Mouse (Mus musculus): ENCODE results near the gene Fth1.
"Not testable (repeated sequence)": the region's sequence is repeated elsewhere in the genome, so short reads cannot be mapped to it uniquely, and the experiment has no call there.

Gene Fth1

GRCm38 (mm10) chr19:9964205-9964916 lies 16.0 kb upstream of the Fth1 start:
- no peak for DNase-seq (ENCODE audit: low spot score)

- DNase-seq (ENCODE audit: low spot score) = no peak
These were observed 14.1 kb upstream of the Fth1 start for GRCm38 (mm10) chr19:9966096-9966867.

GRCm38 (mm10) chr19:9968081-9968787 lies 12.2 kb upstream of the Fth1 start:
- no peak for DNase-seq (ENCODE audit: low spot score)

- not testable (repeated sequence) for DNase-seq (ENCODE audit: low spot score)
These were observed 5.5 kb upstream of the Fth1 start for GRCm38 (mm10) chr19:9974853-9975252.

GRCm38 (mm10) chr19:9977085-9977484 lies 3.3 kb upstream of the Fth1 start:
- DNase-seq (ENCODE audit: low spot score) = no peak

GRCm38 (mm10) chr19:9978431-9978951 lies 1.9 kb upstream of the Fth1 start:
- peak; percentile 90 for DNase-seq (ENCODE audit: low spot score)

- no peak for DNase-seq (ENCODE audit: low spot score)
These were observed 1.2 kb upstream of the Fth1 start for GRCm38 (mm10) chr19:9979156-9979555.

- DNase-seq (ENCODE audit: low spot score) = no peak
These were observed 1.2 kb downstream of the Fth1 start for GRCm38 (mm10) chr19:9981621-9982020.

GRCm38 (mm10) chr19:9982151-9982851 lies 1.9 kb downstream of the Fth1 start:
- peak; percentile 97 for DNase-seq (ENCODE audit: low spot score)

- peak; percentile 89 for DNase-seq (ENCODE audit: low spot score)
These were observed 2.6 kb downstream of the Fth1 start for GRCm38 (mm10) chr19:9982852-9983542.

GRCm38 (mm10) chr19:9984111-9985055 lies 4.0 kb downstream of the Fth1 start:
- DNase-seq (ENCODE audit: low spot score) = no peak

GRCm38 (mm10) chr19:9985190-9985899 lies 4.9 kb downstream of the Fth1 start:
- no peak for DNase-seq (ENCODE audit: low spot score)

GRCm38 (mm10) chr19:9985900-9986421 lies 5.6 kb downstream of the Fth1 start:
- no peak for DNase-seq (ENCODE audit: low spot score)

GRCm38 (mm10) chr19:9987192-9987591 lies 6.8 kb downstream of the Fth1 start:
- no peak for DNase-seq (ENCODE audit: low spot score)

- DNase-seq (ENCODE audit: low spot score) = no peak
These were observed 7.2 kb downstream of the Fth1 start for GRCm38 (mm10) chr19:9987593-9987992.

- no peak for DNase-seq (ENCODE audit: low spot score)
These were observed 8.9 kb downstream of the Fth1 start for GRCm38 (mm10) chr19:9989171-9989883.

GRCm38 (mm10) chr19:9989884-9990256 lies 9.5 kb downstream of the Fth1 start:
- no peak for DNase-seq (ENCODE audit: low spot score)

- DNase-seq (ENCODE audit: low spot score) = peak; percentile 90
These were observed 10.9 kb downstream of the Fth1 start for GRCm38 (mm10) chr19:9991304-9991703.

Data from testis, postnatal 10 days (tissue).